Mouse (Mus musculus): ENCODE measurements around the gene Pdha2. TPM values are rescaled to one million over a fixed set of nuclear protein-coding genes. Genes with fewer than 3 reads are reported as not detected.

Pdha2 gene
- not detected in 2 replicates for polyA plus RNA-seq (2012)

GRCm38 (mm10) chr3:141212255-141212654 lies at the start of gene Pdha2:
Gene Pdha2, minus strand, starts transcription at chr3:141212355.

Data from megakaryocyte-erythroid progenitor cell, adult 5 weeks (primary cell).